Mouse (Mus musculus) G1E (cell line): ENCODE measurements around the gene Sgpp1.

Experiments
- CTCF ChIP-seq: IDR thresholded peaks from 2 replicates; pipeline ENCODE4 v1.5.1; 2012; ENCODE audit warnings: low read depth, low read length, inconsistent platforms, mixed read lengths
- GATA1 ChIP-seq: IDR thresholded peaks from 2 replicates; pipeline ENCODE4 v1.6.1; 2012; ENCODE audit warnings: borderline replicate concordance, low read length, inconsistent platforms, mixed read lengths
- TAL1 ChIP-seq: conservative IDR thresholded peaks from 2 replicates; pipeline ENCODE4 v1.6.1; 2012; ENCODE audit warnings: low read depth, low read length, inconsistent platforms, mixed read lengths

- TF ChIP-seq CTCF (no peak), GATA1 (no peak), TAL1 (no peak)
Observed at GRCm38 (mm10) chr12:75668221-75668620, 67.3 kb downstream of the Sgpp1 start.
